Mouse (Mus musculus) T-helper 17 cell (primary cell): ENCODE data around the gene Tmem268.

Source experiments
- in situ Hi-C, 2 experiments: fragments of 300-600 bp; cut with MboI, MseI; formaldehyde crosslinking; loops; 1 replicate in 1 of 2; 2 replicates in 1 of 2; pipeline ENCODE4 v1.15.1; 2025; ENCODE audit warnings: high pct_unique_total_duplicates in 2 of 2

Gene Tmem268

GRCm38 (mm10) chr4:63554616-63555015 is 4.0 kb upstream of the Tmem268 start:
- in situ Hi-C loops, result loop anchor here in 1 of 2 experiments (5.0 kb wide), 1 partner anchor 817 kb away; no protein-coding TSS in a partner anchor

GRCm38 (mm10) chr4:63555111-63555510 is 3.5 kb upstream of the Tmem268 start:
- in situ Hi-C loops, result loop anchor here in 1 of 2 experiments (5.0 kb wide), 1 partner anchor 818 kb away; no protein-coding TSS in a partner anchor

GRCm38 (mm10) chr4:63556665-63557064 is 1.9 kb upstream of the Tmem268 start:
- in situ Hi-C loops, result loop anchor here in 1 of 2 experiments (5.0 kb wide), 1 partner anchor 819 kb away; no protein-coding TSS in a partner anchor

- in situ Hi-C loops, result loop anchor here in 1 of 2 experiments (5.0 kb wide), 1 partner anchor 820 kb away; no protein-coding TSS in a partner anchor
Measured at GRCm38 (mm10) chr4:63557124-63558059, 1.2 kb upstream of the Tmem268 start.

DNA sequence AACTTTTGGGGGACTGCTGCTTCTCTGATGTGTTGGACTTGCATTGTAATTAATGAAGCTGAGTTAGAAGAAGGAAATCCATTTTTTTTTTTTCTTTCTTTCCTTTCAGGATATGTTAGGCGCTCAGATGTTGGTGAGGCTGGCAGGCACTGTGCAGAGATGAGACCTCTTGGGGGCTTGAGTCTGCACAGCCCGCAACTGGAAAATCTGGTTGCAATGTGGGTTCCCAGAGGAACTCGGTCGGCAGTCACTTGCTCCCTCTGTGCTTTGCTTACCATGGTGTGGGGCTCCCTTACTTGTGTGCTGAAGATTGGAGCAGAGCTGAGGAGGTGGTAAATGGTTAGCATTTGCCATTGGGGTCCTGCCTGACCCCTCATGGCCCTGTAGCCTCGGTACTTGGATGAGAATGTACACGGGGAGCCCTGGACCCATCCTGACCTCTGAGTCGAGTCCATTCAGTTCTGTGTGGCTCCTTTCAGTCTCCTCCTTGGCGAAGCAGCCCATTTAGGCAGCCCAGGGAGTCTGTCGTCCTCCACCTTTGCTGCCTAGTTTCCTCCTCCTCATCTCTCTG is 631 bp downstream of the Tmem268 start:
- in situ Hi-C loops, result loop anchor here in 1 of 2 experiments (5.0 kb wide), 1 partner anchor 822 kb away; no protein-coding TSS in a partner anchor

DNA sequence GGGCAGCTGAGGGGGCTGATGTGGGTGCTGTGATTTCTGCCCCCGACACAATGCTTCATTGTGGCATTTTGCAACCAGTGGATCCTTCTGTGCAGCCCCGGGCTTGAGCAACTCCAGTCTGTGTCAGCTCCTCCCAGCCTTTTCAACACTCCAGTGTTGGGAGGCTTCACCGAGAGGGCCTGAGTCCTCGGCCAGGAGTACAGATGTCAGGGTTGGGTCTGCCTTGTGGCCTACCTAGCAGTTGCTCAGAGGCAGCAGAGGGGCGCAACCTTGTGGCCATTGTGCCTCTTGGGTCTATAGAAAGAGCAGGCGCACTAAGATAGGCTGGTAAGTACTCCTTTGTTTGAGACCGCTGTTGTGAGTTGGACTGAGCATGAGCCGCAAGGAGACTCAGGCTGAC is 1.5 kb downstream of the Tmem268 start:
- in situ Hi-C loops, result loop anchor here (5.0 kb wide), 2 partner anchors 58 to 148 kb away; no protein-coding TSS in a partner anchor

GRCm38 (mm10) chr4:63561861-63562675 is 3.5 kb downstream of the Tmem268 start:
- in situ Hi-C loops, result loop anchor here (5.0 kb wide), 2 partner anchors 60 to 150 kb away; no protein-coding TSS in a partner anchor

- in situ Hi-C loops, result loop anchor here (5.0 kb wide), 2 partner anchors 60 to 150 kb away; no protein-coding TSS in a partner anchor
Measured at GRCm38 (mm10) chr4:63562742-63563141, 4.2 kb downstream of the Tmem268 start.

DNA sequence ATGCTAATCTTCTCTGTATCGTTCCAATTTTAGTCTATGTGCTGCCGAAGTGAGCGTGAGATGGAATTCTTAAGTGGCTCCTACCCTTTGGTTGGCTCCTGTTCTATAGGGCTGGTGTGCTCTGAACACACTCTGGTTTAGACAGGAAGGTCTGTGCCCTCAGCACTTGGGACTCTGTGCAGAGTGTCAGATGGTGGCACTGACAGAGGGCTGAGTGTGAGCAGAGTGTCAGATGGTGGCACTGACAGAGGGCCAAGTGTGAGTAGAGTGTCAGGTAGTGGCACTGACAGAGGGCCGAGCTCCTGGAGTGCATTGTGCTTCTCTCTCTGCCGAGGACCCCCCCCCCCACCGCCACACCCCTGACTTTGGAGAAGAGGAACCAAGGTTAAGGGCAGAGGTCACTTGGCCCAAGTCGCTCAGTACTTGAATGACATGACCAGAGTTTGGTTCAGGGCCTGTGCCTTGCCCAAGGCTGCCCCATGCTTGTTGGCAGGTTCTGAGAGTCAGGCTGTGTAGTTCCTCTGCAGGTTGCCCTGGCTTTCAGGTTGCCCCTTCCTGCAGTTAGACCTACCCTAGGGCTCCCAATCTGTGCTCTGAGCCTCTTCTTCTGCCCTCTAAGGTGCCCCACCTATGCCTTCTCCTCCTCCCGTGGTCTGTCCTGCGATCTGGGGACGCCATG is 9.3 kb downstream of the Tmem268 start:
- in situ Hi-C loops, result no loop called here

GRCm38 (mm10) chr4:63569322-63569721 is 10.7 kb downstream of the Tmem268 start:
- in situ Hi-C loops, result no loop called here

DNA sequence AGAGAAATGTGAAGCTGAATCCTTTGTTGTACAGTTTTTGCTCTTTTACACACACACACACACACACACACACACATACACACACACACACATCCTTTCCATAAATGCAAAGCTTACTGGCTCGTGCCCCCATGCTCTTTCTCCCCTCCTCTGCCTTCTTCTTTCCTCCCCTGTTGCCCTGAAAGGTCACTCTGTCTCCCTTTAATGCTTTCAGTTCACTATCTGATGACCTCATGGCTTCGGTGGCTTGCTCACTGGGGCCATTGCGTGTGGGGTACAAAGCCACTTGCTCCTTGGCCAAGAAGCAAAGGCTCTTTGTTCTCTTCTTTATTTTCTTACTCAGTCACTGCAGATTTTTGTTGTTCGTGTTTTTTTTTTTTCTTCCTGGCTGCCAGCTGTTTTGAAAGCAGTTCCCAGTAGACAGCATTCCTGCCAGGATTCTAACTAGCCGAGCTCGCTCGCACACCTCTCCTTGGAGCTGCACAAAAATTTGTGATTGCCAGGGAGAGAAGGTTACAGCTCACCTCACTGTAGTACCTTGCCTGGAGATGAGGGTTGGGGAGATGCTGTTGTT is 11.7 kb downstream of the Tmem268 start:
- in situ Hi-C loops, result no loop called here

GRCm38 (mm10) chr4:63572621-63573020 is 14.0 kb downstream of the Tmem268 start:
- in situ Hi-C loops, result no loop called here

- in situ Hi-C loops, result no loop called here
Measured at GRCm38 (mm10) chr4:63579649-63580048, 21.1 kb downstream of the Tmem268 start.

DNA sequence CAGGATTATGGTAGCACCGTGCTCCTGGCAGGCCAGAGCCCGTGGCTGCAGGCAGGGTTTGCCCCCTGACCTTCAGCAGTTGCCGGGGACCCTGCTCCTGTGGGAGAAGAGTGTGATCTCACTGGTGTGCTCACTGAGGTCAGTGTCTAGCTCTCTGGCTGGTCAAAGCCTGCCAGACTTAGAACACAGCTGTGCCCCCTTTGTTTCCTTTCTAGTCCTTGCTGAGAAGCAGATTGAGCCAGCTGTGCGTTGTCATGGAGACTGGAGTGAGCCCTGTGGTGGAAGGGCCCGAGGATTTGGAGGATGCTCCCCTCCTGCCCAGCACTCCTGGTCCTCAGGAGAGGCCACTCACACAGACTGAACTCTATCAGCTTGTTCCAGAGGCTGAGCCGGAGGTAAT is 21.5 kb downstream of the Tmem268 start:
- in situ Hi-C loops, result no loop called here

DNA sequence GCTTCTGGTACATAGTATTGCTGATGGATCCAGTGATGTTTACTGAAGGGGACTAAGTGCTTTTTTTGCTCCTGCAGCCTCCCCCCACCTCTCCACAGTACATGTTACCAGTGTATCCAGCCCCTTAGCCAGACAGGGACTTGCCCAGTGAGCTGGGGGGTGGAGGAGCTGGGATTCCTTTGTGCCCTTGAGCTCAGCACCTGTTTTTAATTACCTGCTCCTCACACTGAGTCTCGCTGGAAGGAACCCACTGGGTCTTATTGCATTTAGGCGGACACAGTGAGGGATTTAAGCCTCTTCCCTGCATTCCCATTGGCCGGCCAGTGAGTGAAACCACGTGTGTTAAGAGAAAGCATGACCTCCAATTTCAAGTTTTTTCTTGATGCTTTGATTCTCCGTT is 24.0 kb downstream of the Tmem268 start:
- in situ Hi-C loops, result no loop called here

GRCm38 (mm10) chr4:63585216-63585615 is 26.6 kb downstream of the Tmem268 start:
- in situ Hi-C loops, result no loop called here

- in situ Hi-C loops, result no loop called here
Measured at GRCm38 (mm10) chr4:63586240-63586639, 27.7 kb downstream of the Tmem268 start.

DNA sequence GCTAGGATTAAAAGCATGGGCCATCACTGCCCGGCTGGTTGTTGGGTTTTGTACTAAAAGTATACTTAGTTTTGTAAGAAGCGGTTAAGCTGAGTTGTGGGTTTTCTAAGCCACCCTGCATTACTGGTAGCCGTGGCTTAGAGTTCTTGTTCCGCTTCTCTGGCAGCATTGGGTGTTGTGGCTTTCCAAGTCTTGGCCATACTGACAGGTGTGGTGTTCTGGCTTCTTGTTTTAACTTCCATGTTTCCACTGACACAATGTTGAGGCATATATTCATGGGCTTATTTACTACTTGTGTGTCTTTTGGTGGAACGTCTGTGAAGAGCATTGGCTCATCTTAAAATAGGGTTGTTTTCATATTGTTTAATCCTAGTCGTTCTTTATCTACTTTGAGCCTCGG is 31.4 kb downstream of the Tmem268 start:
- in situ Hi-C loops, result no loop called here

- in situ Hi-C loops, result no loop called here
Measured at GRCm38 (mm10) chr4:63590538-63590937, 32.0 kb downstream of the Tmem268 start.

- in situ Hi-C loops, result no loop called here
Measured at GRCm38 (mm10) chr4:63594459-63595110, 36.0 kb downstream of the Tmem268 start.
